ENCODE assay signal across 8 mouse cellular contexts in the genomic region with DNA sequence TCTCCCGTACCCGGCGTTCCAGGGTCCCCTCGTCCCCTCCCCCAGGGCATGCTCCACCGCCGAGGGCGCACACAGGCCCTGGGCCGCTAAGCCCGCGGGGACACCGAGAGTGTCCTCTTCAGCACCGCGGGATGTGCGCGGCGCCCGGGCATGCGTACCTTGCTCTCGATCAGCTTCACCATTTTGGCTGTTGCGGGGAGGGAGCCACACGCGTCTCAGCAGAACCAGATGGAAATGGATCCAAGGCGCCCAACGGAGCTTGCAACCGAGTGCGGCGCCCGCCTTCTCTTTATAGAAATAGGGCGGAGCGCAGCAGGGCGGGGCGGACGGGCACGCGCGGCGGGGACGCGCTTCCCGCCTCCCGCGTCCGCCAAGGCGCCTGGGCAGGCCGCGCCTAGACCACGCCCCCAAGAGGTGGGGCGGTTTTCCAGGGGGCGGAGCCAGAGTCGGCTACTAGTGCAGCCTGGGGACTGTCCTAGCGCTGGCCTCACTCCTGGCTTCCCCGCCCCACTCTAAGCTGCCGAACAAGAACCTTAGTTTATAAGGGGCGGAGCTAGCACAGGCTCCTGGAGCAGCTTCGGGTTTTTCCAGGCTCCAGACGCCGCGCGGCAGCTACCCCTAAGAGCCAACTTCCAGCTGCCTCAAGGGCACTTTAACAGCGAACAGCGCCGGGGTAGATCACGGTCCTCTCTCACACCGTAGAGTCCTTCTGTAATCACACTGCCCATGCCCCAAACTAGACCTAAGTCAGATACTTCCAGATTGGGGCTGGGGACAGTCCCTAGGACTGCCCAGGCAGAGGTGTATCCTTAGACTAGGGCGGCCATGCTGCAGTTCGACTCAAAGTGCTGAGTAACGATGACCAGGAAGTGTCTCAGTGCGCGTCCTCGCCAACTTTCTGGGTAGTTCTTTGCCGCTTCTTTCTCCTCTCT. TPM values are rescaled to one million over a fixed set of nuclear protein-coding genes. Genes with fewer than 3 reads are reported as not detected.
DNase-seq lines count a peak whose midpoint lies in the region; ATAC-seq lines count a peak whose summit lies in the region.

A gene (minus strand): TSS at position 383 of the 932 bp plus-strand sequence.

- H3K27me3 ChIP-seq in hindbrain, embryonic 15.5 days, result no peaks in the 10 kb centered on the region

- peaks cover 7% of the 10 kb centered on the region for H3K36me3 ChIP-seq in hindbrain, embryonic 15.5 days

- H3K4me1 ChIP-seq in hindbrain, embryonic 15.5 days (replicated peaks), result peaks cover 32% of the 10 kb centered on the region

- H3K9me3 ChIP-seq in hindbrain, embryonic 15.5 days, result no peaks in the 10 kb centered on the region

- ATAC-seq in hindbrain, embryonic 15.5 days (ENCODE audit: low FRiP score, low read depth), result peak; percentile 96

- H3K27ac ChIP-seq in hindbrain, embryonic 15.5 days (replicated peaks), result peak within 1 kb of the TSS; percentile 83

- DNase-seq in T-cell, adult 2 months (ENCODE audit: low spot score), result peak; percentile 91
- DNase-seq in cerebellum, postnatal 36 days, result peak; percentile 93 to 95
- peak; percentile 92 to 94 for DNase-seq in frontal cortex, postnatal 36 days (ENCODE audit: low spot score in 2 of 2)
- peak; percentile 92 for DNase-seq in left cerebral cortex, adult 11 months (ENCODE audit: low spot score)
- DNase-seq in lung, postnatal 4 days, result peak; percentile 99
- DNase-seq in retina, postnatal 7 days (ENCODE audit: low read depth, low spot score), result peak; percentile 95
- peak; percentile 92 for DNase-seq in urinary bladder, adult 2 months (ENCODE audit: low spot score)

- H3K4me3 ChIP-seq in hindbrain, embryonic 15.5 days, result peak within 1 kb of the TSS; percentile 63

- H3K9ac ChIP-seq in hindbrain, embryonic 15.5 days, result peak within 1 kb of the TSS; percentile 83

- WGBS in hindbrain, embryonic 15.5 days, result under 1% methylated on average over 68 of the region's 71 CpGs

- H3K4me2 ChIP-seq in hindbrain, embryonic 15.5 days, result peak within 1 kb of the TSS; percentile 89

RNA-seq across cellular contexts. Expression of the gene that starts here (rescaled TPM):
- polyA plus RNA-seq in hindbrain, embryonic 15.5 days (2015; fragmentation: Nextera tagmentation; extraction: Ambion mirVana), result 291 and 326 TPM in 2 replicates
- polyA plus RNA-seq in urinary bladder, adult 2 months (2012; rRNA removed), result 240 and 294 TPM in 2 replicates

Comparison
In these comparisons a context has a peak if more than half of its experiments do, and no peak if none do; other contexts are left out.
1. Peak in every context shown above with its lines: DNase-seq, ATAC-seq, H3K4me3 ChIP-seq and H3K27ac ChIP-seq.